Comparison of ENCODE assay signal across 17 mouse cellular contexts in genomic region chr8:46859847-46860167, GRCm38 (mm10).
DNase-seq lines count a peak whose midpoint lies in the region; ATAC-seq and TF ChIP-seq lines count a peak whose summit lies in the region.
"Had no signal": no experiment of that assay in that cellular context is flagged by ENCODE, and none has a peak within 500 bp of the region (broad histone marks: within the 10 kb centered on the region; RNA-seq: fewer than 3 reads in every experiment).

No protein-coding gene starts in this region.

- H3K9ac ChIP-seq in heart, embryonic 16.5 days (ENCODE audit: low read length): no peak overlapping the region
- H3K9ac ChIP-seq in midbrain, embryonic 13.5 days (replicated peaks): no peak overlapping the region
- no peak overlapping the region for H3K9ac ChIP-seq in embryonic facial prominence, embryonic 15.5 days
- H3K9ac ChIP-seq in hindbrain, embryonic 11.5 days (ENCODE audit: low read depth, low read length): no peak overlapping the region
- H3K9ac ChIP-seq: embryonic facial prominence, embryonic 13.5 days; hindbrain, embryonic 15.5 days; kidney, embryonic 15.5 days; liver, embryonic 14.5 days; stomach, embryonic 15.5 days had no signal

- no peak overlapping the region for H3K4me2 ChIP-seq in heart, embryonic 16.5 days (ENCODE audit: low read depth, low read length)
- no peak overlapping the region for H3K4me2 ChIP-seq in midbrain, embryonic 13.5 days (replicated peaks)
- H3K4me2 ChIP-seq in embryonic facial prominence, embryonic 15.5 days (replicated peaks): no peak overlapping the region
- no peak overlapping the region for H3K4me2 ChIP-seq in hindbrain, embryonic 11.5 days (replicated peaks; ENCODE audit: low read depth, low read length)
- H3K4me2 ChIP-seq: embryonic facial prominence, embryonic 13.5 days; heart, embryonic 11.5 days; hindbrain, embryonic 15.5 days; kidney, embryonic 15.5 days; stomach, embryonic 15.5 days had no signal

- DNase-seq in heart, adult 9 months (ENCODE audit: low spot score in 2 of 2): no peak
- DNase-seq in midbrain, embryonic 10.5 days (ENCODE audit: low spot score): no peak
- DNase-seq in hindbrain, embryonic 11.5 days (ENCODE audit: low spot score): no peak
- DNase-seq: cerebellum, postnatal 25 days; layer of hippocampus, adult 9-11 months; right cerebral cortex, postnatal 4 days had no signal

- H3K9me3 ChIP-seq in heart, embryonic 16.5 days (replicated peaks; ENCODE audit: control insufficient read depth, low read length): no peaks in the 10 kb centered on the region
- H3K9me3 ChIP-seq in midbrain, embryonic 13.5 days: no peaks in the 10 kb centered on the region
- H3K9me3 ChIP-seq in midbrain, embryonic 10.5 days (replicated peaks): no peaks in the 10 kb centered on the region
- H3K9me3 ChIP-seq in embryonic facial prominence, embryonic 15.5 days (replicated peaks): no peaks in the 10 kb centered on the region
- H3K9me3 ChIP-seq in hindbrain, embryonic 11.5 days (ENCODE audit: control insufficient read depth, low read length): no peaks in the 10 kb centered on the region
- H3K9me3 ChIP-seq: embryonic facial prominence, embryonic 13.5 days; hindbrain, embryonic 15.5 days; kidney, embryonic 15.5 days; stomach, embryonic 15.5 days had no signal

- 0 out of 2 replicates have a peak overlapping the region, but pooled peaks have one; percentile 8 for H3K27ac ChIP-seq in heart, embryonic 16.5 days (ENCODE audit: low read length)
- H3K27ac ChIP-seq in midbrain, embryonic 13.5 days: 0 out of 2 replicates have a peak overlapping the region, but pooled peaks have one; percentile 3
- H3K27ac ChIP-seq in midbrain, embryonic 10.5 days (replicated peaks): no peak overlapping the region; the same call in 1 of the 2 replicates
- H3K27ac ChIP-seq in embryonic facial prominence, embryonic 15.5 days (replicated peaks): 0 out of 2 replicates have a peak overlapping the region, but pooled peaks have one; percentile 12
- H3K27ac ChIP-seq in small intestine, adult 2 months (ENCODE audit: insufficient read depth, low read depth, low read length): peak overlapping the region; percentile 12; the same call in 1 of the 2 replicates
- H3K27ac ChIP-seq in hindbrain, embryonic 11.5 days (ENCODE audit: low read depth, low read length): no peak overlapping the region
- H3K27ac ChIP-seq: hindbrain, embryonic 15.5 days; liver, embryonic 14.5 days had no signal

- ATAC-seq in heart, embryonic 16.5 days (replicated peaks; ENCODE audit: extremely low read depth, insufficient read depth, low FRiP score): no peak
- no peak for ATAC-seq in midbrain, embryonic 13.5 days
- no peak for ATAC-seq in embryonic facial prominence, embryonic 15.5 days (ENCODE audit: insufficient number of reproducible peaks, low FRiP score, low TSS enrichment, low read depth)
- ATAC-seq in hindbrain, embryonic 11.5 days (ENCODE audit: low FRiP score): no peak
- ATAC-seq: forebrain, embryonic 14.5 days had no signal

- H3K27me3 ChIP-seq in heart, embryonic 16.5 days (ENCODE audit: control insufficient read depth, insufficient read depth, low read length): no peaks in the 10 kb centered on the region
- no peaks in the 10 kb centered on the region for H3K27me3 ChIP-seq in midbrain, embryonic 13.5 days
- no peaks in the 10 kb centered on the region for H3K27me3 ChIP-seq in midbrain, embryonic 10.5 days (ENCODE audit: low read depth, poor library complexity, severe bottlenecking)
- H3K27me3 ChIP-seq in embryonic facial prominence, embryonic 15.5 days: no peaks in the 10 kb centered on the region
- H3K27me3 ChIP-seq in small intestine, adult 2 months (ENCODE audit: control insufficient read depth, insufficient read depth, low read length): no peaks in the 10 kb centered on the region
- H3K27me3 ChIP-seq in hindbrain, embryonic 11.5 days (ENCODE audit: control insufficient read depth, insufficient read depth, low read length): no peaks in the 10 kb centered on the region
- H3K27me3 ChIP-seq: embryonic facial prominence, embryonic 13.5 days; hindbrain, embryonic 15.5 days; kidney, embryonic 15.5 days; stomach, embryonic 15.5 days had no signal

- no peaks in the 10 kb centered on the region for H3K4me1 ChIP-seq in heart, embryonic 16.5 days (ENCODE audit: control insufficient read depth, insufficient read depth, low read length)
- peaks cover 9% of the 10 kb centered on the region; the same call in 1 of the 2 replicates for H3K4me1 ChIP-seq in midbrain, embryonic 13.5 days (replicated peaks)
- peaks cover 4% of the 10 kb centered on the region for H3K4me1 ChIP-seq in midbrain, embryonic 10.5 days
- no peaks in the 10 kb centered on the region for H3K4me1 ChIP-seq in embryonic facial prominence, embryonic 15.5 days
- H3K4me1 ChIP-seq in small intestine, adult 2 months (ENCODE audit: control insufficient read depth, insufficient read depth, insufficient read length, low read length): peaks cover 6% of the 10 kb centered on the region; the same call in 1 of the 2 replicates
- no peaks in the 10 kb centered on the region; the same call in 1 of the 2 replicates for H3K4me1 ChIP-seq in hindbrain, embryonic 11.5 days (replicated peaks; ENCODE audit: control insufficient read depth, insufficient read depth, low read length)
- H3K4me1 ChIP-seq: hindbrain, embryonic 15.5 days had no signal

- no peak overlapping the region for H3K4me3 ChIP-seq in heart, embryonic 16.5 days (ENCODE audit: low read length)
- H3K4me3 ChIP-seq in midbrain, embryonic 13.5 days (replicated peaks): no peak overlapping the region
- H3K4me3 ChIP-seq in midbrain, embryonic 10.5 days: no peak overlapping the region
- H3K4me3 ChIP-seq in embryonic facial prominence, embryonic 15.5 days (replicated peaks): no peak overlapping the region
- no peak overlapping the region for H3K4me3 ChIP-seq in small intestine, adult 2 months (ENCODE audit: low read depth, low read length)
- no peak overlapping the region for H3K4me3 ChIP-seq in hindbrain, embryonic 11.5 days (ENCODE audit: low read depth, low read length)
- H3K4me3 ChIP-seq: embryonic facial prominence, embryonic 13.5 days; hindbrain, embryonic 15.5 days; kidney, embryonic 15.5 days; stomach, embryonic 15.5 days had no signal

- no peaks in the 10 kb centered on the region for H3K36me3 ChIP-seq in heart, embryonic 16.5 days (ENCODE audit: control insufficient read depth, insufficient read depth)
- H3K36me3 ChIP-seq in midbrain, embryonic 13.5 days: no peaks in the 10 kb centered on the region
- no peaks in the 10 kb centered on the region for H3K36me3 ChIP-seq in midbrain, embryonic 10.5 days
- no peaks in the 10 kb centered on the region for H3K36me3 ChIP-seq in embryonic facial prominence, embryonic 15.5 days
- no peaks in the 10 kb centered on the region; the same call in 1 of the 2 replicates for H3K36me3 ChIP-seq in small intestine, adult 2 months (ENCODE audit: control insufficient read depth, insufficient read depth, low read length)
- no peaks in the 10 kb centered on the region for H3K36me3 ChIP-seq in hindbrain, embryonic 11.5 days (ENCODE audit: control insufficient read depth, insufficient read depth, low read length)
- H3K36me3 ChIP-seq: embryonic facial prominence, embryonic 13.5 days; hindbrain, embryonic 15.5 days; kidney, embryonic 15.5 days; stomach, embryonic 15.5 days had no signal

- WGBS in heart, embryonic 16.5 days: 62% methylated on average over 8 of the region's 8 CpGs
- WGBS in midbrain, embryonic 13.5 days: 45% methylated on average over 8 of the region's 8 CpGs
- WGBS in midbrain, embryonic 10.5 days: 75% methylated on average over 8 of the region's 8 CpGs
- WGBS in embryonic facial prominence, embryonic 15.5 days: 53% methylated on average over 8 of the region's 8 CpGs
- 49% methylated on average over 8 of the region's 8 CpGs for WGBS in small intestine, adult 2 months
- WGBS in hindbrain, embryonic 11.5 days: 81% methylated on average over 8 of the region's 8 CpGs

- TF ChIP-seq CTCF in small intestine, adult 2 months (IDR thresholded peaks at IDR 0.05; ENCODE audit: extremely low read depth, insufficient read length, insufficient replicate concordance, low read depth, low read length): no peak

- TF ChIP-seq POLR2A in small intestine, adult 2 months (IDR thresholded peaks at IDR 0.05; ENCODE audit: low read depth, low read length): no peak

Comparison
In these comparisons a context has a peak if more than half of its experiments do, and no peak if none do; other contexts are left out.
1. H3K27ac ChIP-seq: peak in heart, embryonic 16.5 days (single experiment), midbrain, embryonic 13.5 days (single experiment), embryonic facial prominence, embryonic 15.5 days (single experiment) and small intestine, adult 2 months (single experiment); none in midbrain, embryonic 10.5 days (single experiment) and hindbrain, embryonic 11.5 days (single experiment).